Mouse (Mus musculus) bone marrow, adult 2 months (tissue): ENCODE data around the gene Ehd1.

ENCODE experiments used
- CTCF ChIP-seq: fragments of 200-500 bp; IDR thresholded peaks from 2 replicates; pipeline ENCODE4 v1.5.1; 2011; ENCODE audit warnings: low read length, control low read depth; ENCODE audit not compliant: control insufficient read depth, insufficient read depth
- POLR2A ChIP-seq: fragments of 200-500 bp; IDR thresholded peaks from 2 replicates; pipeline ENCODE4 v1.6.1; 2011; ENCODE audit warnings: low read depth, mild to moderate bottlenecking, control low read depth, low read length, borderline replicate concordance; ENCODE audit not compliant: control insufficient read depth

DNA sequence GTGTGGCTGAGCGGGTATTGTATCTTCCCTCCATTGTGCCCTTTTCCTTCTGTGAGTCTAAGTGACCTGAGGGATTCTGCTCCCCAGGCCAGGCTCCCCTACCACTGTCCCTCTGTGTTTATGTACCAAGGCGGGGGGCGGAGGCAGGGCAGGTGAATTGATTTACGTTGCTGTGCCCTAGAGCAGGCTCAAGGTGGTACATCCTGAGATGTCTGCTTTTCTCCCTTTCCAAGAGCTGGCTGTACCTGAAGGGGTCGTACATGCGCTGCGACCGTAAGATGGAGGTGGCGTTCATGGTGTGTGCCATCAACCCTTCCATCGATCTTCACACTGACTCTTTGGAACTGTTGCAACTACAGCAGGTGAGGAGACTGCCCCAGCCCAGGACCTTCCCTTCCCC is 60.4 kb downstream of the Ehd1 start:
- no peak for TF ChIP-seq POLR2A
- no peak for TF ChIP-seq CTCF
